In the genomic region with DNA sequence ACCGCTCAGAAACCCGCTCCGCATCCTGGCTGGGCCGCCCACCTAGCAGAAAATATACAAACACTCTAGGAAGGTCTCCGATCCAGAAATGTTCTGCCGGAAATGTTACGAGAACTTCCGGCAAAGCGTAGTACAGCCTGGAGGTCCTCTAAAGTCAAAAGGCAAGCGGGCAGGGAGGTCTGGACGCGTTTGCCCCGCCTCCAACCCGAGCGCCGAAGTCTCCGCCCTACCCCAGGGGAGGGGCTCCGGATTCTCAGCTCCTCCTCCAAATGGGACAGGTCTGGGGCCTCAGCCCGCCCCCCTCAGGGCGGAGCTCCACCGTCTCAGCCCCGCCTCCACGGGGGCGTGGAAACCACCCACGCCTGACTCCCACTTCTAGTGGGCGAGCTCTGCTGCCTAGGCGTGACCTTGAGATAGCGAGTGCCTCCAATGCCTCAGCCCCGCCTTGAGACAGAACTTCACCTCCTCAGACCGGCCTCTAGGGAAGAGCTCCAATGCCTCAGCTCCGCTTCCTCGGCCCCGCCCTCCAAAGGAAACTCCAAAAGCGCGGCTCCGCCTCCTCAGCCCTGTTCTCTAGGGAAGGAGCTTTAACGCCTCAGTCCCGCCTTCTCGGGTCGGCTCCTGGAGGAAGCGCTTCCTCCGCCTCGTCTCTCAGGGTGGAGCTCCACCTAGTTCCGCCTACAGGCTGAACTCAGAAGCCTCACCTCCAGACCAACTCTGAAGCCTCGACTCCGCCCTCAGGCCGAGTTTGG, we compare ENCODE assay signal across 7 mouse cellular contexts. TPM values are rescaled to one million over a fixed set of nuclear protein-coding genes. Genes with fewer than 3 reads are reported as not detected.
DNase-seq lines count a peak whose midpoint lies in the region; ATAC-seq and TF ChIP-seq lines count a peak whose summit lies in the region.

Gene Mtrf1l (minus strand): TSS at position 171 of the 752 bp plus-strand sequence.

- DNase-seq in adrenal gland, postnatal 10 days, result peak; percentile 99
- DNase-seq in embryonic facial prominence, embryonic 10.5 days (ENCODE audit: low spot score), result peak; percentile 98
- peak; percentile 91 for DNase-seq in gonadal fat pad, adult 2 months (ENCODE audit: low read depth)
- DNase-seq in left cerebral cortex, postnatal 4 days, result peak; percentile 98

- no peaks in the 10 kb centered on the region for H3K27me3 ChIP-seq in embryonic facial prominence, embryonic 10.5 days (replicated peaks; ENCODE audit: low read depth, poor library complexity, severe bottlenecking)
- no peaks in the 10 kb centered on the region for H3K27me3 ChIP-seq in intestine, postnatal 0 days (replicated peaks; ENCODE audit: control insufficient read depth, insufficient read depth, low read length)
- H3K27me3 ChIP-seq in midbrain, embryonic 12.5 days, result no peaks in the 10 kb centered on the region
- no peaks in the 10 kb centered on the region for H3K27me3 ChIP-seq in small intestine, adult 2 months (ENCODE audit: control insufficient read depth, insufficient read depth, low read length)

- peak; percentile 95 for ATAC-seq in intestine, postnatal 0 days
- peak; percentile 97 for ATAC-seq in midbrain, embryonic 12.5 days (ENCODE audit: low FRiP score, low read depth)

- peak within 1 kb of the TSS; percentile 88 for H3K4me3 ChIP-seq in embryonic facial prominence, embryonic 10.5 days
- H3K4me3 ChIP-seq in intestine, postnatal 0 days (ENCODE audit: low read depth, low read length), result peak within 1 kb of the TSS; percentile 90
- peak within 1 kb of the TSS; percentile 93 for H3K4me3 ChIP-seq in midbrain, embryonic 12.5 days
- peak within 1 kb of the TSS; percentile 94 for H3K4me3 ChIP-seq in small intestine, adult 2 months (ENCODE audit: low read depth, low read length)

- peaks cover 13% of the 10 kb centered on the region for H3K4me1 ChIP-seq in embryonic facial prominence, embryonic 10.5 days
- H3K4me1 ChIP-seq in intestine, postnatal 0 days (replicated peaks; ENCODE audit: control insufficient read depth, insufficient read depth, low read length), result no peaks in the 10 kb centered on the region; the same call in 1 of the 2 replicates
- H3K4me1 ChIP-seq in midbrain, embryonic 12.5 days, result peaks cover 18% of the 10 kb centered on the region
- H3K4me1 ChIP-seq in small intestine, adult 2 months (ENCODE audit: control insufficient read depth, insufficient read depth, insufficient read length, low read length), result peaks cover 8% of the 10 kb centered on the region; the same call in 1 of the 2 replicates

- H3K4me2 ChIP-seq in intestine, postnatal 0 days (replicated peaks; ENCODE audit: low read depth), result peak within 1 kb of the TSS; percentile 85
- H3K4me2 ChIP-seq in midbrain, embryonic 12.5 days (replicated peaks), result peak within 1 kb of the TSS; percentile 75

- intact Hi-C loops in left cerebral cortex, postnatal 4 days (cut with DNase I), result no loop called here

- TF ChIP-seq POLR2A in small intestine, adult 2 months (IDR thresholded peaks at IDR 0.05; ENCODE audit: low read depth, low read length), result peak; percentile 32; the same call in 1 of the 2 replicates

- H3K9ac ChIP-seq in intestine, postnatal 0 days (ENCODE audit: low read depth, low read length), result peak within 1 kb of the TSS; percentile 88
- peak within 1 kb of the TSS; percentile 90 for H3K9ac ChIP-seq in midbrain, embryonic 12.5 days (replicated peaks)

- H3K9me3 ChIP-seq in embryonic facial prominence, embryonic 10.5 days, result no peaks in the 10 kb centered on the region
- no peaks in the 10 kb centered on the region for H3K9me3 ChIP-seq in intestine, postnatal 0 days (ENCODE audit: control insufficient read depth)
- no peaks in the 10 kb centered on the region for H3K9me3 ChIP-seq in midbrain, embryonic 12.5 days

- WGBS in embryonic facial prominence, embryonic 10.5 days, result under 1% methylated on average over 47 of the region's 47 CpGs
- under 1% methylated on average over 47 of the region's 47 CpGs for WGBS in intestine, postnatal 0 days
- under 1% methylated on average over 46 of the region's 47 CpGs for WGBS in midbrain, embryonic 12.5 days
- WGBS in small intestine, adult 2 months, result under 1% methylated on average over 47 of the region's 47 CpGs

- H3K36me3 ChIP-seq in embryonic facial prominence, embryonic 10.5 days (replicated peaks), result peaks cover 27% of the 10 kb centered on the region
- H3K36me3 ChIP-seq in intestine, postnatal 0 days (ENCODE audit: control insufficient read depth, insufficient read depth), result peaks cover 10% of the 10 kb centered on the region
- H3K36me3 ChIP-seq in midbrain, embryonic 12.5 days, result peaks cover 15% of the 10 kb centered on the region
- peaks cover 14% of the 10 kb centered on the region for H3K36me3 ChIP-seq in small intestine, adult 2 months (ENCODE audit: control insufficient read depth, insufficient read depth, low read length)

- TF ChIP-seq CTCF in intestine, postnatal 0 days (IDR thresholded peaks at IDR 0.05; ENCODE audit: low read depth), result peak; percentile 42
- peak; percentile 24; the same call in 1 of the 2 replicates for TF ChIP-seq CTCF in small intestine, adult 2 months (IDR thresholded peaks at IDR 0.05; ENCODE audit: extremely low read depth, insufficient read length, insufficient replicate concordance, low read depth, low read length)

- H3K27ac ChIP-seq in embryonic facial prominence, embryonic 10.5 days (replicated peaks), result peak within 1 kb of the TSS; percentile 92
- peak within 1 kb of the TSS; percentile 93 for H3K27ac ChIP-seq in intestine, postnatal 0 days (ENCODE audit: low read depth, low read length)
- peak within 1 kb of the TSS; percentile 83 for H3K27ac ChIP-seq in midbrain, embryonic 12.5 days (replicated peaks)
- H3K27ac ChIP-seq in small intestine, adult 2 months (ENCODE audit: insufficient read depth, low read depth, low read length), result peak within 1 kb of the TSS; percentile 92

RNA-seq across cellular contexts. Expression of gene Mtrf1l, which starts in this region (rescaled TPM):
- 10 to 100 TPM in 1 of 2 experiments, 1 to 10 TPM in 1; 8.9 to 12.6 TPM for total RNA-seq in adrenal gland, postnatal 10 days (2021)
- polyA plus RNA-seq in embryonic facial prominence, embryonic 10.5 days (2016; fragmentation: Nextera tagmentation; extraction: Ambion mirVana), result 12.0 and 13.0 TPM in 2 replicates
- 2.2 TPM in 2 replicates for polyA plus RNA-seq in gonadal fat pad, adult 2 months (2012; rRNA removed)
- polyA plus RNA-seq in intestine, postnatal 0 days (2015; fragmentation: Nextera tagmentation; extraction: Ambion mirVana), result 9.3 and 10.5 TPM in 2 replicates
- 10 to 100 TPM; 10.7 to 11.4 TPM for total RNA-seq in left cerebral cortex, postnatal 4 days (2021)
- 14.5 and 16.2 TPM in 2 replicates for polyA plus RNA-seq in midbrain, embryonic 12.5 days (2016; fragmentation: Nextera tagmentation; extraction: Ambion mirVana)
- polyA plus RNA-seq in small intestine, adult 2 months (2012; rRNA removed), result 1.3 and 1.7 TPM in 2 replicates

Comparison
In these comparisons a context has a peak if more than half of its experiments do, and no peak if none do; other contexts are left out.
1. Peak in every context shown above with its lines: DNase-seq, ATAC-seq, H3K4me3 ChIP-seq and H3K27ac ChIP-seq.